Mouse (Mus musculus) neural tube, embryonic 13.5 days (tissue): ENCODE measurements around the gene Gm10447. TPM values are rescaled to one million over a fixed set of nuclear protein-coding genes. Genes with fewer than 3 reads are reported as not detected.
A peak's percentile ranks its signal among the peaks of the same experiment; 100 is the strongest.

ENCODE experiments used
- ATAC-seq: fragments of 200-750 bp; cut with Nextera tagmentation; 2 replicates; pipeline ENCODE4 v1.8.0; 2017; ENCODE audit warnings: low read depth, mild to moderate bottlenecking, moderate TSS enrichment, moderate library complexity
- H3K27ac ChIP-seq: fragments of 300-500 bp; sonication (generic); replicated peaks from 2 replicates; pipeline ENCODE4 v1.5.1; 2015; ENCODE audit warnings: moderate library complexity, mild to moderate bottlenecking, inconsistent platforms
- H3K27me3 ChIP-seq: fragments of 300-500 bp; sonication (generic); 2 replicates; pipeline ENCODE4 v1.6.1; 2015; ENCODE audit warnings: mild to moderate bottlenecking, inconsistent platforms
- H3K36me3 ChIP-seq: fragments of 300-500 bp; sonication (generic); 2 replicates; pipeline ENCODE4 v1.6.1; 2015; ENCODE audit warnings: mild to moderate bottlenecking, inconsistent platforms
- H3K4me1 ChIP-seq: fragments of 300-500 bp; sonication (generic); replicated peaks from 2 replicates; pipeline ENCODE4 v1.6.1; 2015; ENCODE audit warnings: inconsistent platforms
- H3K4me2 ChIP-seq: fragments of 300-500 bp; sonication (generic); 2 replicates; pipeline ENCODE4 v1.6.1; 2015; ENCODE audit warnings: inconsistent platforms, mild to moderate bottlenecking, moderate library complexity
- H3K4me3 ChIP-seq: fragments of 300-500 bp; sonication (generic); 2 replicates; pipeline ENCODE4 v1.5.1; 2015; ENCODE audit warnings: mild to moderate bottlenecking, inconsistent platforms
- H3K9ac ChIP-seq: fragments of 300-500 bp; sonication (generic); 2 replicates; pipeline ENCODE4 v1.6.1; 2015; ENCODE audit warnings: moderate library complexity, mild to moderate bottlenecking, inconsistent platforms
- H3K9me3 ChIP-seq: fragments of 300-500 bp; sonication (generic); 2 replicates; pipeline ENCODE4 v1.6.1; 2016; ENCODE audit warnings: inconsistent platforms
- whole genome bisulfite sequencing: fragments of 180-500 bp; shearing (Covaris S2); methylation state at CpG from one replicate; pipeline ENCODE4 v1.1.7; 2015; 5-methylcytosine and 5-hydroxymethylcytosine counted together
- polyA plus RNA-seq: library from polyadenylated mRNA; unstranded; fragments of >200 nt; fragmentation: Nextera tagmentation; extraction: Ambion mirVana; gene quantifications from 2 replicates; pipeline ENCODE4 v1.2.1, GENCODE M21; 2015

The Gm10447 gene
- polyA plus RNA-seq, 1 experiment from 2014 or later: not detected

- ATAC-seq: no peak
- no peak overlapping the region for H3K4me3 ChIP-seq
- H3K36me3 ChIP-seq: no peaks in the 10 kb centered on the region
- H3K9me3 ChIP-seq: no peaks in the 10 kb centered on the region
- no peak overlapping the region for H3K4me2 ChIP-seq
- H3K4me1 ChIP-seq: no peaks in the 10 kb centered on the region
- H3K27me3 ChIP-seq: peaks cover 24% of the 10 kb centered on the region
- H3K9ac ChIP-seq: no peak overlapping the region
- WGBS: 75% methylated on average over 2 of the region's 2 CpGs
- H3K27ac ChIP-seq: no peak overlapping the region
Observed at GRCm38 (mm10) chr11:53451361-53451760, 5.5 kb downstream of the Gm10447 start.

GRCm38 (mm10) chr11:53450070-53450705 lies 6.7 kb downstream of the Gm10447 start:
- no peak for ATAC-seq
- Histone ChIP-seq H3K36me3 (no peaks in the 10 kb centered on the region), H3K9me3 (no peaks in the 10 kb centered on the region), H3K27ac (no peak overlapping the region), H3K4me3 (no peak overlapping the region), H3K4me2 (no peak overlapping the region), H3K4me1 (no peaks in the 10 kb centered on the region), H3K27me3 (peaks cover 12% of the 10 kb centered on the region), H3K9ac (no peak overlapping the region)
- 66% methylated on average over 15 of the region's 15 CpGs for WGBS

- H3K36me3 ChIP-seq: no peaks in the 10 kb centered on the region
- H3K27ac ChIP-seq: no peak overlapping the region
- no peak overlapping the region for H3K9ac ChIP-seq
- no peaks in the 10 kb centered on the region for H3K4me1 ChIP-seq
- WGBS: 87% methylated on average over 1 of the region's 1 CpGs
- ATAC-seq: no peak
- H3K27me3 ChIP-seq: 0 out of 2 replicates have a peak, but pooled peaks cover 5% of the 10 kb centered on the region
- no peak overlapping the region for H3K4me2 ChIP-seq
- no peak overlapping the region for H3K4me3 ChIP-seq
- no peaks in the 10 kb centered on the region for H3K9me3 ChIP-seq
Observed at GRCm38 (mm10) chr11:53448529-53448928, 8.4 kb downstream of the Gm10447 start.

GRCm38 (mm10) chr11:53447996-53448395 lies 8.9 kb downstream of the Gm10447 start:
- H3K9me3 ChIP-seq: no peaks in the 10 kb centered on the region
- H3K4me1 ChIP-seq: no peaks in the 10 kb centered on the region

GRCm38 (mm10) chr11:53446183-53446582 lies 10.7 kb downstream of the Gm10447 start:
- no peaks in the 10 kb centered on the region for H3K9me3 ChIP-seq
- no peaks in the 10 kb centered on the region for H3K27me3 ChIP-seq
- H3K4me2 ChIP-seq: no peak overlapping the region
- no peak overlapping the region for H3K9ac ChIP-seq
- H3K36me3 ChIP-seq: no peaks in the 10 kb centered on the region
- 90% methylated on average over 13 of the region's 13 CpGs for WGBS
- H3K4me3 ChIP-seq: no peak overlapping the region
- no peaks in the 10 kb centered on the region for H3K4me1 ChIP-seq
- ATAC-seq: no peak
- H3K27ac ChIP-seq: no peak overlapping the region

More at GRCm38 (mm10) chr11:53447996-53448395, 8.9 kb downstream of the Gm10447 start:
- Histone ChIP-seq H3K4me3 (no peak overlapping the region), H3K9ac (no peak overlapping the region), H3K4me2 (no peak overlapping the region), H3K36me3 (no peaks in the 10 kb centered on the region), H3K27ac (no peak overlapping the region), H3K27me3 (0 out of 2 replicates have a peak, but pooled peaks cover 5% of the 10 kb centered on the region)
- ATAC-seq: no peak
- whole genome bisulfite sequencing: 87% methylated on average over 8 of the region's 8 CpGs

GRCm38 (mm10) chr11:53445562-53445961 lies 11.3 kb downstream of the Gm10447 start:
- 66% methylated on average over 13 of the region's 13 CpGs for WGBS
- H3K9me3 ChIP-seq: no peaks in the 10 kb centered on the region
- H3K9ac ChIP-seq: no peak overlapping the region
- no peak overlapping the region for H3K27ac ChIP-seq
- H3K4me2 ChIP-seq: no peak overlapping the region
- ATAC-seq: no peak
- H3K4me3 ChIP-seq: no peak overlapping the region
- no peaks in the 10 kb centered on the region for H3K27me3 ChIP-seq
- H3K4me1 ChIP-seq: no peaks in the 10 kb centered on the region
- H3K36me3 ChIP-seq: no peaks in the 10 kb centered on the region

GRCm38 (mm10) chr11:53443861-53444260 lies 13.0 kb downstream of the Gm10447 start:
- 40% methylated on average over 6 of the region's 6 CpGs for WGBS

GRCm38 (mm10) chr11:53441921-53442320 lies 15.0 kb downstream of the Gm10447 start:
- no peaks in the 10 kb centered on the region for H3K27me3 ChIP-seq
- ATAC-seq: no peak
- H3K27ac ChIP-seq: no peak overlapping the region
- no peak overlapping the region for H3K4me3 ChIP-seq
- no peaks in the 10 kb centered on the region for H3K36me3 ChIP-seq
- no peak overlapping the region for H3K9ac ChIP-seq
- H3K9me3 ChIP-seq: no peaks in the 10 kb centered on the region
- WGBS: 60% methylated on average over 12 of the region's 12 CpGs
- no peaks in the 10 kb centered on the region for H3K4me1 ChIP-seq
- no peak overlapping the region for H3K4me2 ChIP-seq

More at GRCm38 (mm10) chr11:53443861-53444260, 13.0 kb downstream of the Gm10447 start:
- no peak overlapping the region for H3K9ac ChIP-seq
- H3K27me3 ChIP-seq: no peaks in the 10 kb centered on the region
- no peaks in the 10 kb centered on the region for H3K4me1 ChIP-seq
- no peak overlapping the region for H3K27ac ChIP-seq
- no peaks in the 10 kb centered on the region for H3K9me3 ChIP-seq
- ATAC-seq: no peak
- no peak overlapping the region for H3K4me3 ChIP-seq
- no peaks in the 10 kb centered on the region for H3K36me3 ChIP-seq
- no peak overlapping the region for H3K4me2 ChIP-seq

- Histone ChIP-seq H3K9ac (no peak overlapping the region), H3K27ac (no peak overlapping the region), H3K4me1 (peaks cover 5% of the 10 kb centered on the region), H3K36me3 (no peaks in the 10 kb centered on the region), H3K9me3 (no peaks in the 10 kb centered on the region), H3K4me2 (no peak overlapping the region), H3K27me3 (no peaks in the 10 kb centered on the region), H3K4me3 (no peak overlapping the region)
- WGBS: 90% methylated on average over 6 of the region's 6 CpGs
- ATAC-seq: no peak
Observed at GRCm38 (mm10) chr11:53436338-53436737, 20.6 kb downstream of the Gm10447 start.

GRCm38 (mm10) chr11:53435504-53435903 lies 21.4 kb downstream of the Gm10447 start:
- WGBS: 82% methylated on average over 8 of the region's 8 CpGs
- H3K9me3 ChIP-seq: no peaks in the 10 kb centered on the region
- no peak for ATAC-seq
- no peak overlapping the region for H3K27ac ChIP-seq
- peaks cover 7% of the 10 kb centered on the region for H3K4me1 ChIP-seq
- no peaks in the 10 kb centered on the region for H3K27me3 ChIP-seq
- no peak overlapping the region for H3K4me2 ChIP-seq
- H3K36me3 ChIP-seq: no peaks in the 10 kb centered on the region
- no peak overlapping the region for H3K9ac ChIP-seq
- H3K4me3 ChIP-seq: no peak overlapping the region

GRCm38 (mm10) chr11:53433057-53433456 lies 23.9 kb downstream of the Gm10447 start:
- Histone ChIP-seq H3K4me1 (peaks cover 19% of the 10 kb centered on the region), H3K27me3 (no peaks in the 10 kb centered on the region), H3K4me2 (no peak overlapping the region), H3K27ac (no peak overlapping the region), H3K9ac (no peak overlapping the region), H3K9me3 (no peaks in the 10 kb centered on the region), H3K36me3 (peaks cover 9% of the 10 kb centered on the region), H3K4me3 (no peak overlapping the region)
- WGBS: 71% methylated on average over 6 of the region's 6 CpGs
- no peak for ATAC-seq

- peak; percentile 69; the same call in 1 of the 2 replicates for ATAC-seq
- 13% methylated on average over 9 of the region's 9 CpGs for WGBS
Observed at GRCm38 (mm10) chr11:53431347-53432056, 25.4 kb downstream of the Gm10447 start.

More at GRCm38 (mm10) chr11:53431347-53432056, 25.4 kb downstream of the Gm10447 start:
- Histone ChIP-seq H3K27me3 (no peaks in the 10 kb centered on the region), H3K4me1 (peaks cover 19% of the 10 kb centered on the region), H3K36me3 (peaks cover 17% of the 10 kb centered on the region), H3K27ac (peak overlapping the region; percentile 86), H3K9ac (peak overlapping the region; percentile 58), H3K4me3 (peak overlapping the region; percentile 87), H3K4me2 (peak overlapping the region; percentile 92), H3K9me3 (no peaks in the 10 kb centered on the region)
